Mouse (Mus musculus) stomach, embryonic 14.5 days (tissue): ENCODE measurements around the gene Sugp2. TPM values are rescaled to one million over a fixed set of nuclear protein-coding genes. Genes with fewer than 3 reads are reported as not detected.
A peak's percentile ranks its signal among the peaks of the same experiment; 100 is the strongest.

Experiments used
- ATAC-seq: fragments of 200-750 bp; cut with Nextera tagmentation; 2 replicates; pipeline ENCODE4 v1.8.0; 2017; ENCODE audit warnings: low read depth, moderate TSS enrichment; ENCODE audit not compliant: insufficient number of reproducible peaks, insufficient read depth, low FRiP score
- H3K27ac ChIP-seq: fragments of 300-500 bp; sonication (generic); 2 replicates; pipeline ENCODE4 v1.5.1; 2014; ENCODE audit warnings: mild to moderate bottlenecking, low read length, moderate library complexity, mixed read lengths
- H3K27me3 ChIP-seq: fragments of 300-500 bp; sonication (generic); 2 replicates; pipeline ENCODE4 v1.6.1; 2014; ENCODE audit warnings: low read length, control low read depth, mixed read lengths; ENCODE audit not compliant: control insufficient read depth, insufficient read depth
- H3K36me3 ChIP-seq: fragments of 300-500 bp; sonication (generic); 2 replicates; pipeline ENCODE4 v1.6.1; 2014; ENCODE audit warnings: mild to moderate bottlenecking, control low read depth, low read length, moderate library complexity, mixed read lengths; ENCODE audit not compliant: control insufficient read depth, insufficient read depth
- H3K4me1 ChIP-seq: fragments of 300-500 bp; sonication (generic); 2 replicates; pipeline ENCODE4 v1.6.1; 2014; ENCODE audit warnings: low read length, control low read depth, mixed read lengths; ENCODE audit not compliant: control insufficient read depth, insufficient read depth
- H3K4me2 ChIP-seq: fragments of 300-500 bp; sonication (generic); replicated peaks from 2 replicates; pipeline ENCODE4 v1.6.1; 2014; ENCODE audit warnings: low read depth, low read length, control low read depth
- H3K4me3 ChIP-seq: fragments of 300-500 bp; sonication (generic); 2 replicates; pipeline ENCODE4 v1.5.1; 2014; ENCODE audit warnings: low read depth, low read length, control low read depth
- H3K9ac ChIP-seq: fragments of 300-500 bp; sonication (generic); replicated peaks from 2 replicates; pipeline ENCODE4 v1.6.1; 2014; ENCODE audit warnings: low read depth, mild to moderate bottlenecking, control low read depth, low read length, moderate library complexity, mixed read lengths
- H3K9me3 ChIP-seq: fragments of 300-500 bp; sonication (generic); 2 replicates; pipeline ENCODE4 v1.6.1; 2016; ENCODE audit warnings: low read depth, low read length, control low read depth; ENCODE audit not compliant: control insufficient read depth
- WGBS: fragments of 180-500 bp; shearing (Covaris S2); extraction: QIAGEN DNeasy Blood & Tissue Kit; methylation state at CpG from one replicate; pipeline ENCODE4 v1.1.7; 2014; 5-methylcytosine and 5-hydroxymethylcytosine counted together
- polyA plus RNA-seq: library from polyadenylated mRNA; unstranded; fragments of >200 nt; fragmentation: Nextera tagmentation; extraction: Ambion mirVana; gene quantifications from 2 replicates; pipeline ENCODE4 v1.2.1, GENCODE M21; 2014

The Sugp2 gene
- polyA plus RNA-seq, 1 experiment from 2014 or later: 30.7 TPM

GRCm38 (mm10) chr8:70257456-70257855 lies 23.4 kb downstream of the Sugp2 start:
- Histone ChIP-seq H3K27me3 (no peaks in the 10 kb centered on the region), H3K9me3 (no peaks in the 10 kb centered on the region), H3K4me1 (no peaks in the 10 kb centered on the region), H3K36me3 (peaks cover 90% of the 10 kb centered on the region), H3K4me2 (no peak overlapping the region), H3K27ac (no peak overlapping the region), H3K9ac (no peak overlapping the region), H3K4me3 (no peak overlapping the region)
- ATAC-seq: no peak
- 83% methylated on average over 3 of the region's 3 CpGs for WGBS

GRCm38 (mm10) chr8:70258600-70258999 lies 24.6 kb downstream of the Sugp2 start:
- Histone ChIP-seq H3K4me2 (no peak overlapping the region), H3K9me3 (no peaks in the 10 kb centered on the region), H3K9ac (no peak overlapping the region), H3K27ac (no peak overlapping the region), H3K27me3 (no peaks in the 10 kb centered on the region), H3K4me1 (no peaks in the 10 kb centered on the region), H3K36me3 (peaks cover 86% of the 10 kb centered on the region), H3K4me3 (no peak overlapping the region)
- 96% methylated on average over 5 of the region's 5 CpGs for WGBS
- ATAC-seq: no peak

GRCm38 (mm10) chr8:70259043-70259442 lies 25.0 kb downstream of the Sugp2 start:
- H3K4me3 ChIP-seq: no peak overlapping the region
- no peak overlapping the region for H3K9ac ChIP-seq
- H3K4me2 ChIP-seq: no peak overlapping the region
- no peak for ATAC-seq
- H3K36me3 ChIP-seq: peaks cover 83% of the 10 kb centered on the region
- H3K27ac ChIP-seq: no peak overlapping the region
- no peaks in the 10 kb centered on the region for H3K9me3 ChIP-seq
- H3K4me1 ChIP-seq: no peaks in the 10 kb centered on the region
- WGBS: 82% methylated on average over 2 of the region's 2 CpGs
- no peaks in the 10 kb centered on the region for H3K27me3 ChIP-seq

- Histone ChIP-seq H3K9me3 (no peaks in the 10 kb centered on the region), H3K4me2 (no peak overlapping the region), H3K27me3 (no peaks in the 10 kb centered on the region), H3K4me1 (no peaks in the 10 kb centered on the region), H3K4me3 (no peak overlapping the region), H3K27ac (no peak overlapping the region), H3K9ac (no peak overlapping the region), H3K36me3 (peaks cover 15% of the 10 kb centered on the region)
- WGBS: 78% methylated on average over 3 of the region's 3 CpGs
- no peak for ATAC-seq
Observed at GRCm38 (mm10) chr8:70267674-70268073, 33.6 kb downstream of the Sugp2 start.

GRCm38 (mm10) chr8:70268311-70268710 lies 34.3 kb downstream of the Sugp2 start:
- Histone ChIP-seq H3K27me3 (no peaks in the 10 kb centered on the region), H3K4me3 (no peak overlapping the region), H3K27ac (no peak overlapping the region), H3K9ac (no peak overlapping the region), H3K4me2 (no peak overlapping the region), H3K4me1 (no peaks in the 10 kb centered on the region), H3K9me3 (no peaks in the 10 kb centered on the region), H3K36me3 (peaks cover 9% of the 10 kb centered on the region)
- no peak for ATAC-seq
- WGBS: 66% methylated on average over 5 of the region's 5 CpGs

GRCm38 (mm10) chr8:70268799-70269565 lies 35.0 kb downstream of the Sugp2 start:
- Histone ChIP-seq H3K27me3 (no peaks in the 10 kb centered on the region), H3K9me3 (no peaks in the 10 kb centered on the region), H3K4me3 (no peak overlapping the region), H3K9ac (no peak overlapping the region), H3K27ac (no peak overlapping the region), H3K4me2 (no peak overlapping the region), H3K36me3 (peaks cover 9% of the 10 kb centered on the region), H3K4me1 (no peaks in the 10 kb centered on the region)
- 47% methylated on average over 11 of the region's 11 CpGs for WGBS
- ATAC-seq: no peak

- peak; percentile 56 for ATAC-seq
- Histone ChIP-seq H3K4me3 (no peak overlapping the region), H3K4me1 (no peaks in the 10 kb centered on the region), H3K27ac (no peak overlapping the region), H3K36me3 (no peaks in the 10 kb centered on the region), H3K9ac (no peak overlapping the region), H3K4me2 (no peak overlapping the region), H3K9me3 (no peaks in the 10 kb centered on the region), H3K27me3 (no peaks in the 10 kb centered on the region)
- WGBS: 36% methylated on average over 3 of the region's 3 CpGs
Observed at GRCm38 (mm10) chr8:70272949-70273348, 38.9 kb downstream of the Sugp2 start.

- Histone ChIP-seq H3K36me3 (no peaks in the 10 kb centered on the region), H3K9me3 (no peaks in the 10 kb centered on the region), H3K27ac (no peak overlapping the region), H3K9ac (no peak overlapping the region), H3K4me3 (no peak overlapping the region), H3K27me3 (no peaks in the 10 kb centered on the region), H3K4me1 (no peaks in the 10 kb centered on the region), H3K4me2 (no peak overlapping the region)
- ATAC-seq: no peak
Observed at GRCm38 (mm10) chr8:70274350-70274749, 40.3 kb downstream of the Sugp2 start.

- no peak overlapping the region for H3K9ac ChIP-seq
- H3K4me3 ChIP-seq: no peak overlapping the region
- H3K36me3 ChIP-seq: no peaks in the 10 kb centered on the region
- WGBS: 75% methylated on average over 3 of the region's 3 CpGs
- ATAC-seq: no peak
- H3K9me3 ChIP-seq: no peaks in the 10 kb centered on the region
- H3K27me3 ChIP-seq: no peaks in the 10 kb centered on the region
- no peak overlapping the region for H3K4me2 ChIP-seq
- no peak overlapping the region for H3K27ac ChIP-seq
- H3K4me1 ChIP-seq: no peaks in the 10 kb centered on the region
Observed at GRCm38 (mm10) chr8:70276476-70276875, 42.5 kb downstream of the Sugp2 start.
